Mouse (Mus musculus) stomach, embryonic 14.5 days (tissue): ENCODE data around the gene Cdh22. TPM values are rescaled to one million over a fixed set of nuclear protein-coding genes. Genes with fewer than 3 reads are reported as not detected.

Source experiments
- ATAC-seq: fragments of 200-750 bp; cut with Nextera tagmentation; 2 replicates; pipeline ENCODE4 v1.8.0; 2017; ENCODE audit warnings: low read depth, moderate TSS enrichment; ENCODE audit not compliant: insufficient number of reproducible peaks, insufficient read depth, low FRiP score
- H3K27ac ChIP-seq: fragments of 300-500 bp; sonication (generic); 2 replicates; pipeline ENCODE4 v1.5.1; 2014; ENCODE audit warnings: mild to moderate bottlenecking, low read length, moderate library complexity, mixed read lengths
- H3K27me3 ChIP-seq: fragments of 300-500 bp; sonication (generic); 2 replicates; pipeline ENCODE4 v1.6.1; 2014; ENCODE audit warnings: low read length, control low read depth, mixed read lengths; ENCODE audit not compliant: control insufficient read depth, insufficient read depth
- H3K36me3 ChIP-seq: fragments of 300-500 bp; sonication (generic); 2 replicates; pipeline ENCODE4 v1.6.1; 2014; ENCODE audit warnings: mild to moderate bottlenecking, control low read depth, low read length, moderate library complexity, mixed read lengths; ENCODE audit not compliant: control insufficient read depth, insufficient read depth
- H3K4me1 ChIP-seq: fragments of 300-500 bp; sonication (generic); 2 replicates; pipeline ENCODE4 v1.6.1; 2014; ENCODE audit warnings: low read length, control low read depth, mixed read lengths; ENCODE audit not compliant: control insufficient read depth, insufficient read depth
- H3K4me2 ChIP-seq: fragments of 300-500 bp; sonication (generic); replicated peaks from 2 replicates; pipeline ENCODE4 v1.6.1; 2014; ENCODE audit warnings: low read depth, low read length, control low read depth
- H3K4me3 ChIP-seq: fragments of 300-500 bp; sonication (generic); 2 replicates; pipeline ENCODE4 v1.5.1; 2014; ENCODE audit warnings: low read depth, low read length, control low read depth
- H3K9ac ChIP-seq: fragments of 300-500 bp; sonication (generic); replicated peaks from 2 replicates; pipeline ENCODE4 v1.6.1; 2014; ENCODE audit warnings: low read depth, mild to moderate bottlenecking, control low read depth, low read length, moderate library complexity, mixed read lengths
- H3K9me3 ChIP-seq: fragments of 300-500 bp; sonication (generic); 2 replicates; pipeline ENCODE4 v1.6.1; 2016; ENCODE audit warnings: low read depth, low read length, control low read depth; ENCODE audit not compliant: control insufficient read depth
- WGBS: fragments of 180-500 bp; shearing (Covaris S2); extraction: QIAGEN DNeasy Blood & Tissue Kit; methylation state at CpG from one replicate; pipeline ENCODE4 v1.1.7; 2014; 5-methylcytosine and 5-hydroxymethylcytosine counted together
- polyA plus RNA-seq: library from polyadenylated mRNA; unstranded; fragments of >200 nt; fragmentation: Nextera tagmentation; extraction: Ambion mirVana; gene quantifications from 2 replicates; pipeline ENCODE4 v1.2.1, GENCODE M21; 2014

The Cdh22 gene
- polyA plus RNA-seq, 1 experiment from 2014 or later = 0.27 TPM

DNA sequence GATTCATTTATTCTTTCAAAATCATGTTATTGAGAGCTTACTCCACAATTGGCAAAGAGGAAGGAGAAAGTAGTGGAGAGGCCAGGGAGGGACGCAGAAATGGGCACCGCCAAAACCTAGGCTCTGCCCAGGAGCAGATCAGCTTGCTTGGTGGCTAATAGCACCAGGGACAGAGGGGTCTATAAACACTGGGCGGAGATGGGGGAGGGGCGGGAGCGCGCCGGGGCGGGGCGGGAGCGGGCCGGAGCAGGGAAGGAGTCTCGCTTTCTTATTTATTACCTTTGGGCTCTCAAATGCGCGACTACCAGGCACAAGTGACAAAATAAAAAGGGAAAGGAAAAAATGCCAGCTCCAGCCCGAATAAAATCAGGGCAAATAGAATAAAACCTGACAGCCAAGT lies 23.7 kb downstream of the Cdh22 start:
- H3K4me2 ChIP-seq = no peak overlapping the region
- no peaks in the 10 kb centered on the region for H3K36me3 ChIP-seq
- H3K27ac ChIP-seq = no peak overlapping the region
- WGBS = 2% methylated on average over 15 of the region's 15 CpGs
- H3K9ac ChIP-seq = no peak overlapping the region
- H3K27me3 ChIP-seq = peaks cover 35% of the 10 kb centered on the region
- no peak for ATAC-seq
- H3K9me3 ChIP-seq = no peaks in the 10 kb centered on the region
- peaks cover 13% of the 10 kb centered on the region for H3K4me1 ChIP-seq
- H3K4me3 ChIP-seq = no peak overlapping the region

DNA sequence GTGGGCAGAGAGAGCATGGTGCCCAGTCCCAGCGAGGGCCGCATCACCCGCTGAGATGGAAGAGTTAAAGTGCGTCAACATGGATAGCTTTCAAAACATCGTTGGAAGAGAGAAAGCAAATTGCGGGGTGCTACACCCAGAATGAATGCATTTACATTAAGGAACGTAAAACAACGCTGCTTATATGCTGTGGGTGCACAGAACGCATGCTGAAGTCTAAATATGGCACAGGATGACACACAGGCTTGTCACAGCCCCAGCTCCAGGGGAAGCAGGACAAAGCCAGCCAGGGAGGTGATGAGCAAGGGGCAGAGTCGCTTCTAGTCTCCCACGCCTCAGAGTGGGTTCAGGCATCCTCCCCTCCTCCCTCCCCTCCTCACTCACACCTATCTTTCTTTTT lies 27.0 kb downstream of the Cdh22 start:
- 64% methylated on average over 11 of the region's 11 CpGs for WGBS
- Histone ChIP-seq H3K4me1 (peaks cover 7% of the 10 kb centered on the region; the same call in 1 of the 2 replicates), H3K4me2 (no peak overlapping the region), H3K27me3 (peaks cover 25% of the 10 kb centered on the region), H3K36me3 (no peaks in the 10 kb centered on the region), H3K9me3 (no peaks in the 10 kb centered on the region), H3K9ac (no peak overlapping the region), H3K27ac (no peak overlapping the region), H3K4me3 (no peak overlapping the region)
- ATAC-seq = no peak

DNA sequence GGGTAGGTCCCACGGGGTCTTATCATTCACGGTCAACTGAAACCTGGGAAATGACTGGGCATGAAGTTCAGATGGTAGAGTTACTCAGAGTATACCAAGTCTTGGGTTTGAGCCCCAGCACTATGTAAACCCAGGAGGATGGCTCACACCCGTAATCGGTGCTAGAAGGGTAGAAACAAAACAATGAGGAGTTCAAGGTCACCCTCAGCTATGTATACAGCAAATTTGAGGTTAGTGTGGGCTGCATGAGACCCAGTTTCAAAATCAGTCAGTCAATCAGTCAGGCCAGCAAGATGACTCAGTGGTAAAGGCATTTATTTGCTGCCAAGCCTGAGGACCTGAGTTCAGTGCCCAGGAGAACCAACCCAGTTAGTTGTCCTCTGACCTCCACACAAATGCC lies 27.6 kb downstream of the Cdh22 start:
- Histone ChIP-seq H3K4me2 (no peak overlapping the region), H3K4me3 (no peak overlapping the region), H3K27ac (no peak overlapping the region), H3K9ac (no peak overlapping the region), H3K36me3 (no peaks in the 10 kb centered on the region), H3K9me3 (no peaks in the 10 kb centered on the region), H3K4me1 (peaks cover 13% of the 10 kb centered on the region; the same call in 1 of the 2 replicates), H3K27me3 (peaks cover 25% of the 10 kb centered on the region)
- WGBS = 76% methylated on average over 4 of the region's 4 CpGs
- ATAC-seq = no peak

DNA sequence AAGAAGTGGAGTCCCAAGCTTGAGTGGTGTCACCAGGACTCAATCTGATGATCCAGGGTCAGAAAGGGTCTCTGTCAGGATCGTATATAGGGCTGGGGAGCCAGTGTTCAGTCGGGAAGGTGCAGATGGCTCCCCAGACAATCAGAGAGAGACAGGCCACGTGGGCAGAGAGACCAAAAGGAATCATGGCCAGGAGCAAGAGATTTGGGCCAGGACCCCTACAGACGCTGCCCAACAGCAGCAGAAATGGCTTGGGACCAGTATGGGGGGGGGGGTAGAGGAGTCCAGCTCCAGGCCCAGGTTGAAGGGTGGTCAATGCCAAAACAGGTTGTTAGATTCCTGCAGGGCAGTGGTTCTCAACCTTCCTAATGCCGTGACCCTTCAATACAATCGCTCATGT lies 29.2 kb downstream of the Cdh22 start:
- Histone ChIP-seq H3K4me3 (no peak overlapping the region), H3K9me3 (no peaks in the 10 kb centered on the region), H3K27ac (no peak overlapping the region), H3K27me3 (0 out of 2 replicates have a peak, but pooled peaks cover 14% of the 10 kb centered on the region), H3K36me3 (no peaks in the 10 kb centered on the region), H3K9ac (no peak overlapping the region), H3K4me2 (no peak overlapping the region), H3K4me1 (peaks cover 11% of the 10 kb centered on the region; the same call in 1 of the 2 replicates)
- WGBS = 66% methylated on average over 6 of the region's 6 CpGs
- no peak for ATAC-seq

DNA sequence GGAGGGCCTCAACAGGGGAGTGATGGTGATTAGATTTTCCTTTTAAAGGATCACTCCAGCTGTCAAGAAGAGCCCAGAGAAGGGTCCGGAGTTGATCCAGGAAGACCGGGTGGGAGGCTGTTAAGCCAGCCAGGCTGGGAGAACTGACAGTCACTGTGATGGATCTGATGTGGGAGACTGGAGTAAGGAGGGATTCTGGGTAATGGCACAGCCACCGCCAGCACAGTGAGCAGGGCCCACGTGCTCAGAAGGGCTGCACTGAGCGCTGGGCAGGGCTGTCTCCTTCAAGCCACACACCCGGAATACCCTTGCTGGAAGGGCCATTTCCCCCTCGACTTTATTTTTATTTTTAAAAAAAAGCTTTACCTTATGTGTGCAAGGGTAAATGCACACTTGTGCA lies 29.7 kb downstream of the Cdh22 start:
- Histone ChIP-seq H3K4me2 (no peak overlapping the region), H3K27ac (no peak overlapping the region), H3K9ac (no peak overlapping the region), H3K4me3 (no peak overlapping the region), H3K4me1 (peaks cover 11% of the 10 kb centered on the region; the same call in 1 of the 2 replicates), H3K27me3 (0 out of 2 replicates have a peak, but pooled peaks cover 12% of the 10 kb centered on the region), H3K9me3 (no peaks in the 10 kb centered on the region), H3K36me3 (no peaks in the 10 kb centered on the region)
- ATAC-seq = 0 out of 2 replicates have a peak, but pooled peaks have one; percentile 23
- 17% methylated on average over 7 of the region's 7 CpGs for WGBS

DNA sequence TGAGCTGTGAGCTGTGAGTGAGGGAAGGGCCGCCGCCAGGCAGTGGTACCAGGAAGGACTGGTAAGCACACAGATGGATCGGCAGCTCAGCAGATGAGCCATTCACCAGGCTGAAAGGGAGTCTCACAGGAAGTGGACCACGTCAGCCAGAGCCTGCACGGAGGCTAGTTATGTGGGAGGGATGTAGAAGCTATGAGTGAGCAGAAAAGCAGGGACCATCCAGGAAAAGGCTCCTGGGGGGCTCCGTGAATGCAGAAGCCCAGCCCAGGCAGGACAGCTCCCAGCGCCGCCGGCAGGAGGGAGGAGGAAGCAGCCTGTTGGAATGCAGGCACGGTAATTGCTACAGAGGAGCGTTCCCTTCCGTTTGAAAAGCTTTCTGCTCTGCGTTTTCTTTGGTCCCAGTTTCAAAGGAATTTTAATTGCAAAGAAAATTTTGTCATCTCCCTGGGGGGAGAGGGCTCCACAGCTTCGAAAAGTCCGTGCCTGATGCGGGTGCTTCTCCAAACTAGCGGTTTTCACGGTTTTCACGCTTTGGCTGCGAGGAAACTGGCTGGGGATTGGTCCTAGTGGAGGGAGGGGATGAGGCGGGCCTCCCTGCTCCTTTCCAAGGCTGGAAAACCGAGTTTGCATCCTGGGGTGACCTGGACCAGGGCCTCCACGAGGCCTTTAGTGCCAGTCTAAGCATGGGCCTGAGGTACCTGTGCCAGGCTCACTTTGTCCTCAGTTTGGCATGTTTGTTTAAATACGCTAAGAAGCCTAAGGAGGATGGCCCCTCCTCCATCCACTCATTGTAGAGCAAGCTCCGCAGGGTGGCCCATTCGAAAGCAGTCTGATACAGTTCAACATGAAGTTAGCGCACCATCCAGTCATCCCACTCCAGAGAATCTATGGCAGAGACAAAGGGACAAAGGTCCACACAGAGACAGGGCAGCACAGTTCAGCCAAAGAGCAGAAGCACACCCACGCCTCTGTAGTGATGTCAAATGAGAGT lies 32.6 kb downstream of the Cdh22 start:
- Histone ChIP-seq H3K27ac (no peak overlapping the region), H3K27me3 (peaks cover 8% of the 10 kb centered on the region; the same call in 1 of the 2 replicates), H3K4me1 (peaks cover 11% of the 10 kb centered on the region; the same call in 1 of the 2 replicates), H3K36me3 (no peaks in the 10 kb centered on the region), H3K4me2 (peak overlapping the region; percentile 48), H3K9me3 (no peaks in the 10 kb centered on the region), H3K9ac (no peak overlapping the region), H3K4me3 (peak overlapping the region; percentile 16)
- WGBS = 5% methylated on average over 28 of the region's 28 CpGs
- no peak for ATAC-seq

DNA sequence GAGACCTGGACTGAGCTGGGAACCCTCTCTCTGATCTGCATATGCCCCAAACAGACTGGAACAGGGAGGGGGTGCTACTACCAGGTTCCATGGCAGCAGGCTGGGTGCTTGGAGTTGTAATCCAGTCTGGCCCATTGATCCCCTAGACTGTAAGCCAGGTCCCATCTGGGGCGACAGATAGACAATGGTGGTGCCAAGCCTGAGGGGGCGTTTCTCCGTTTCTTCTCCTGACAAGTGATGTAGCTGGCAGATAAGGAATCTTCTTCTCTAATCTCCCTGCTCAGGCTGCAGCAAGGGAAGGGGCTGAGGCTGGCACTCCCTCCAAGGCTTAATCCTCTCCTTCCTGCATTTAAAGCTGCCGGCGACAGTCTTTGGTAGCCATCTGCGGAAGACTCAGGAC lies 37.1 kb downstream of the Cdh22 start:
- WGBS = 48% methylated on average over 6 of the region's 6 CpGs
- Histone ChIP-seq H3K4me3 (no peak overlapping the region), H3K4me1 (peaks cover 13% of the 10 kb centered on the region; the same call in 1 of the 2 replicates), H3K36me3 (no peaks in the 10 kb centered on the region), H3K27ac (no peak overlapping the region), H3K27me3 (peaks cover 18% of the 10 kb centered on the region; the same call in 1 of the 2 replicates), H3K9me3 (no peaks in the 10 kb centered on the region), H3K4me2 (no peak overlapping the region), H3K9ac (no peak overlapping the region)
- ATAC-seq = no peak

DNA sequence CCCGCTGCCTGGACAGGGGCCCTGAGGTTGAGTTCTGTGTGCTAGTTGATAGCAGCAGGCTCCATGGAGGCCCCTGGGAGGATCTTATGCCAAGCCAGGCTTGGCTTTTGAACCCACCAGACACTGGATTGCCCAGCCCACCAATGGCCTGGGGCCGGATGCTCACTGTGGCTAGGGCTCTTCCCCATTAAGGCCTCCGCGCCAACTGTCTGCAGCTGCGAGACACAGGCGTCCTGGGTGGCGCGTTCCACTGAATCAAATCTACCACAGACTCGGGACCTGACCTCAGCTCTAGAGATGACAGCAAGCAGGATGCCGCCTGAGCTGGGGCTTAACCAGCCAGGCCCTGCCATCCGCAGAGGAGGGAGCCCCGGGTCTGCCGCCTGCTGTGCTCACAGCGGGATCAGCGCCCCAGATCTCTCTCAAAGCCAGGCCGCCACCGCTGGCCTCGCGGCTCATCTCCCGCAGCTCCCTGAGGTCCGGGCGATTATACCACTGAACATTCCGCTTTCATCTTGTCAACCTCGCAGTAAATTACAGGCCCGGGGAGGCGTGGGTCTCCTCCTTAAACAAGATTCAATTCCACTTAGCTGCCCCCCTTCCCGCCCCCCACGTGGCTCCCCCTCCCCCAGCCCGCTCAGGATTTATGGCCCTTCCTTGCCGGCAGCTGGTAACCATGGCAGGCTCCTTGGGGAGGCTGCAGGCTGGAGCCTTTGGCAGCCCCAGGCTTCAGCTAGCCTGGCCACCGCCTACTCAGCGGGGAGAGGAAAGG lies 39.1 kb downstream of the Cdh22 start:
- no peak for ATAC-seq
- H3K9ac ChIP-seq = no peak overlapping the region
- peak overlapping the region; percentile 28 for H3K4me2 ChIP-seq
- 6% methylated on average over 32 of the region's 32 CpGs for WGBS
- no peaks in the 10 kb centered on the region for H3K9me3 ChIP-seq
- H3K4me1 ChIP-seq = 0 out of 2 replicates have a peak, but pooled peaks cover 5% of the 10 kb centered on the region
- no peak overlapping the region for H3K4me3 ChIP-seq
- no peak overlapping the region for H3K27ac ChIP-seq
- peaks cover 12% of the 10 kb centered on the region; the same call in 1 of the 2 replicates for H3K27me3 ChIP-seq
- H3K36me3 ChIP-seq = no peaks in the 10 kb centered on the region
